Mouse (Mus musculus) skeletal muscle tissue, postnatal 0 days (tissue): Measurements from ENCODE around the gene Sprr1b. TPM values are rescaled to one million over a fixed set of nuclear protein-coding genes. Genes with fewer than 3 reads are reported as not detected.

Source experiments
- polyA plus RNA-seq: library from polyadenylated mRNA; unstranded; fragments of >200 nt; fragmentation: Nextera tagmentation; extraction: Ambion mirVana; gene quantifications from 2 replicates; pipeline ENCODE4 v1.2.1, GENCODE M21; 2015

Gene Sprr1b
- polyA plus RNA-seq, result 2.6 TPM in 1 of 2 replicates, not detected in the other

DNA sequence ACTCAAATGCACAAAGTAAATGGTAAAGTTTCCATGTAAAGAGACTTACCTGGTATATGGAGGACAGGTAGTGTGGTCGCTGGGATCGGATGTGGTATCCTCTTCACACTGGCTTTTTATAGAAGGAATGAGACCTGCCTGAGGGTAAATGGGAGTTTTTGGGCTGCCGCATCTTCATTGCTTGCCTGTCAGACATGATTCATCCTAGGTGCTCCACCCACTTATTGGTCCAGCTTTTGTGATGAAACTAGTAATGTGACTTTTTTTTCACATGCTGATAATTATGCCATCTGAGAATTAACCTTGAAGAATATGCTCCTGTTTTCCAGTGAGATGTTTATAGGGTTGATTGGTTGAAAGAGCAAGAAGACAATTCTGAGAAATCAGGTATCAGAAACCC is at the start of gene Sprr1b:
Sprr1b (minus strand) TSS at position 101 of the 400 bp plus-strand sequence.

DNA sequence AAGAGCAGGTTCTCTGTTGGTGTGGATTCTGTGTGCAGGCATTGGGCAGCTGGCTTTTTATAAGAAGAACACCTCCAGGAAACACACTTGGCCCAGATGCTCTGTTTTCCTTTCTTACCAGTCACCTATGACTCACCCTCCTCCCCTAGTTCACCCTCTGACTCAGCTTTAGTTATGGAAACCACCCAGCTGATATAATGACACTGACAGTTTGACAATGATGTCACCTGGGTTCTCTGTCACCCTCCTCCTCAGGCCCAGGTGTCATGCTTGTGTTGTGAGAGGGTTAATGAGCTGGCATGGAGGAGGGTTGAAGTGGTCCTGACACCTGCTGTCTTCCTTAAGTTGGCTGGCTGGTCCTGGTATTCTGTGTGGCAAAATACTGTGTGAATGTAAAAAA is 47.3 kb upstream of the Sprr1b start, which contains the start of gene Sprr1a:
Sprr1a (minus strand) TSS at position 33 of the 400 bp plus-strand sequence.

DNA sequence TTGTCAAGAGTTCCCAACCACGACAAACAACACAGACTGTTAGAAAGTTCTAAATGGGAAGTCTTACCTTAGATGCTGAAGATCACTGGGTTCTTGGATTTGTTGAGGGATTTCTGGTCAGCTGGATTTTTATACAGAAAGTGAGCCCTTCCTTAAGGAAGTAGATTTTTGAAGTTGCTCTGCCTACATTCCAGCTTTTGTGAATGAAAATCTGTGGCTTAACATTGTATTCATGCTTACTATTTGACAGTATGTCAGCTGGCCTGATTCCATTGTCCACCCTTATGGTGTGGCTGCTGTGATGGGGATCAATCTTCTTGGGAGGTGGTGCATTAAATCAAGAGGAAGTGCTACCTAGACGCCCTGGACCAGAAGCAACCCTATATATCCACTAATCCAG is 20.0 kb upstream of the Sprr1b start, which contains the start of gene Sprr3:
Sprr3 (minus strand) TSS at position 101 of the 400 bp plus-strand sequence.

DNA sequence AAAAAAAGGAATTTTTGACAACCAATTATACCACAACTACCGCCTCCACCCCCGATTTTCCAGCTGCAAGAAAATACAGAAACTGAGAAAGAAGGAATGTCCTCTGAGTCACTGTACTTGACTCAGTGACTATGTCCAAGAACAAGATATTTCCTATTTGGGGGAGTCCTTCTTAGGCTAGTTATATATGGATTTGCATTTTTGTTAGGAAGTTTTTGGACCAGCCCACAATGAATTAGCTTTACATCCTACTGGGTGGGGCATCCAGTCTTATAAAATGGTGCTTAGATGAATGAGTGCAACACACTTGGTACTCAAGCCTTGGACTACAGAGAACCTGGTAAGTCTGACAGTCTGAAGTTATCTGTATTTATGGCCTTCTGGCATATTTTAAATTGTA is 6.3 kb downstream of the Sprr1b start, which contains the start of gene Sprr2k:
Sprr2k (plus strand) TSS at position 301 of the 400 bp plus-strand sequence.

DNA sequence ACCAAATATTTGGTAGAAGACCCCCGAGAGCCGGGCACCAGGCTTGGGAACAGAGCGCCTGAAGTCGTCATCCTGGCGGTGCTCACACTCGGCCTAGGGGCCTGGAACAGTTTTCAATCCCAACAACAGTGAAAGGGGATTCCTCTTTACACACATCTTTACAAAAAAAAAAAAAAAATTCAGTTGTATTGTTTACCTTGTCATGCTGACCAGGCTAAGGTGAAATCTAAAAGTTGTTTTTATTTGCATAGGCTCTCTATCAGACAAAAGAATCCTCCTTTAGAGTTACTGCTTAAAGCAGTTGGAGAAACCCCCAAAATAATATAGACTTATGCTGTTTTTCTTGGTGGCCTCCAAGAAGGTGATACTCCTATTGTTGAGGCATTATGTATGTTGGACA is 9.3 kb downstream of the Sprr1b start, which contains the start of gene Gm9774:
Gm9774 (minus strand) TSS at position 101 of the 400 bp plus-strand sequence.

DNA sequence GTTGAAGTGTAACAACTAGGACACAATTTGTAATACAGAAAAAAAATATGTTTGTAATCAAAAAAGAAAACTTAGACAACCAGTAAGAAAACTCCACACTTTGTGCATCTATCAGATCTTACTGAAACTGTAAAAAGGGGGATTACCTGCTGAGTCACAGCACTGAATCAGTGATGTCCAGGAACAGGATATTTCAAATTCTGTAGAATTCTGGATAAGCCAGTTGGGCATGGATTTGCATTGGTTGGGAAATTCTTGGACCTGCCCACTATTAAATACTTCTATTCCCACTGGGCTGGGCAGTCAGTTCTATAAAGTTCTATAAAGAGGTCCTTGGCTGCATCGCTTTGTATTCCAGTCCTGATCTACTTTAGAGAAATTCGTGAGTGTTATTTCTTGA is 20.8 kb downstream of the Sprr1b start, which contains the start of gene Sprr2j-ps:
Sprr2j-ps (plus strand) TSS at position 301 of the 400 bp plus-strand sequence.

DNA sequence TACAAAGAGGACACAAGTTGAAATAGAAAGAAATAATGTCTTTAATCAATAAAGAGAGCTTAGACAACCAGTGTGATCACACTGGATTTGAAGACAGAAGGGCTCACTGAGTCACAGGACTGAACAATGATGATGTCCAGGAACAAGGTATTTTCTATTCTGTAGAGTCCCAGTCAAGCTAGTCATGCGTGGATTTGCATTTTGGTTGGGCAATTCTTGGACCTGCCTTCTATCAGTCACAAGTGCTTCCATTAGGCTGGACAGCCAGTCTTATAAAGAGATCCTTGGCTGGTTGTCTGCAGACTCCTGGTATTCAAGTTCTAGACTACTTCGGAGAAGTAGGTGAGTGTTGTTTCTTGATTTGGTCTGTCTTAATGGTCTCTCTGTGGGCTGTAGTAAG is 30.9 kb downstream of the Sprr1b start, which contains the start of gene Sprr2i:
Sprr2i (plus strand) TSS at position 301 of the 400 bp plus-strand sequence.

Other genes starting within 250 kb of the Sprr1b start
- not detected in 2 replicates for gene Sprr2a1, start 223.0 kb downstream of the Sprr1b start, polyA plus RNA-seq
- gene Sprr2a2, start 222.9 kb downstream of the Sprr1b start, polyA plus RNA-seq, result 0.35 and 8.7 TPM in 2 replicates
- 0.76 TPM in 1 of 2 replicates, not detected in the other for gene Sprr2a3, start 153.4 kb downstream of the Sprr1b start, polyA plus RNA-seq
- not detected in 2 replicates for gene Sprr2b, start 122.2 kb downstream of the Sprr1b start, polyA plus RNA-seq
- gene Sprr2d, start 99.6 kb downstream of the Sprr1b start, polyA plus RNA-seq, result 1.0 TPM in 1 of 2 replicates, not detected in the other
- not detected in 2 replicates for gene Sprr2e, start 86.6 kb downstream of the Sprr1b start, polyA plus RNA-seq
- not detected in 2 replicates for gene Sprr2f, start 73.6 kb downstream of the Sprr1b start, polyA plus RNA-seq
- gene Sprr2h, start 53.1 kb downstream of the Sprr1b start, polyA plus RNA-seq, result 0.84 TPM in 1 of 2 replicates, not detected in the other
- gene Sprr2i, start 30.8 kb downstream of the Sprr1b start, polyA plus RNA-seq, result not detected in 2 replicates
- not detected in 2 replicates for gene Sprr2j-ps, start 20.7 kb downstream of the Sprr1b start, polyA plus RNA-seq
- 8.4 and 11.3 TPM in 2 replicates for gene Gm9774, start 9.4 kb downstream of the Sprr1b start, polyA plus RNA-seq
- not detected in 2 replicates for gene Sprr2k, start 6.2 kb downstream of the Sprr1b start, polyA plus RNA-seq
- gene Sprr3, start 19.9 kb upstream of the Sprr1b start, polyA plus RNA-seq, result not detected in 2 replicates
- gene Sprr1a, start 47.1 kb upstream of the Sprr1b start, polyA plus RNA-seq, result not detected in 2 replicates
- not detected in 2 replicates for gene Sprr4, start 61.7 kb upstream of the Sprr1b start, polyA plus RNA-seq
- gene 2310046K23Rik, start 95.7 kb upstream of the Sprr1b start, polyA plus RNA-seq, result not detected in 2 replicates
- 4.4 TPM in 1 of 2 replicates, not detected in the other for gene Ivl, start 134.9 kb upstream of the Sprr1b start, polyA plus RNA-seq
- not detected in 2 replicates for gene Smcp, start 150.2 kb upstream of the Sprr1b start, polyA plus RNA-seq
- not detected in 2 replicates for gene 2210017I01Rik, start 168.7 kb upstream of the Sprr1b start, polyA plus RNA-seq
- gene Lce6a, start 182.9 kb upstream of the Sprr1b start, polyA plus RNA-seq, result 3.9 TPM in 1 of 2 replicates, not detected in the other
- gene Lce1a1, start 209.5 kb upstream of the Sprr1b start, polyA plus RNA-seq, result 10.0 TPM in 1 of 2 replicates, not detected in the other
- gene Lce1b, start 218.1 kb upstream of the Sprr1b start, polyA plus RNA-seq, result 4.4 TPM in 1 of 2 replicates, not detected in the other
- gene Lce1a2, start 231.5 kb upstream of the Sprr1b start, polyA plus RNA-seq, result 22.2 TPM in 1 of 2 replicates, not detected in the other
- 19.1 TPM in 1 of 2 replicates, not detected in the other for gene Lce1c, start 240.5 kb upstream of the Sprr1b start, polyA plus RNA-seq
- 4.5 TPM in 1 of 2 replicates, not detected in the other for gene Lce1d, start 248.4 kb upstream of the Sprr1b start, polyA plus RNA-seq